Mouse (Mus musculus) limb, embryonic 15.5 days (tissue): Measurements from ENCODE around the gene Egfem1. TPM values are rescaled to one million over a fixed set of nuclear protein-coding genes. Genes with fewer than 3 reads are reported as not detected.

Experiments used
- ATAC-seq: fragments of 200-750 bp; cut with Nextera tagmentation; 2 replicates; pipeline ENCODE4 v1.8.0; 2017; ENCODE audit warnings: low read depth, moderate TSS enrichment; ENCODE audit not compliant: insufficient number of reproducible peaks, low FRiP score, low TSS enrichment
- H3K27ac ChIP-seq: fragments of 300-500 bp; sonication (generic); 2 replicates; pipeline ENCODE4 v1.5.1; 2015; ENCODE audit warnings: moderate library complexity, mild to moderate bottlenecking, inconsistent platforms
- H3K27me3 ChIP-seq: fragments of 300-500 bp; sonication (generic); 2 replicates; pipeline ENCODE4 v1.6.1; 2015; ENCODE audit warnings: inconsistent platforms
- H3K36me3 ChIP-seq: fragments of 300-500 bp; sonication (generic); 2 replicates; pipeline ENCODE4 v1.6.1; 2015; ENCODE audit warnings: inconsistent platforms
- H3K4me1 ChIP-seq: fragments of 300-500 bp; sonication (generic); 2 replicates; pipeline ENCODE4 v1.6.1; 2015; ENCODE audit warnings: inconsistent platforms
- H3K4me2 ChIP-seq: fragments of 300-500 bp; sonication (generic); 2 replicates; pipeline ENCODE4 v1.6.1; 2015; ENCODE audit warnings: mild to moderate bottlenecking, inconsistent platforms
- H3K4me3 ChIP-seq: fragments of 300-500 bp; sonication (generic); 2 replicates; pipeline ENCODE4 v1.5.1; 2015; ENCODE audit warnings: mild to moderate bottlenecking, inconsistent platforms
- H3K9ac ChIP-seq: fragments of 300-500 bp; sonication (generic); 2 replicates; pipeline ENCODE4 v1.6.1; 2015; ENCODE audit warnings: inconsistent platforms
- H3K9me3 ChIP-seq: fragments of 300-500 bp; sonication (generic); 2 replicates; pipeline ENCODE4 v1.6.1; 2016; ENCODE audit warnings: inconsistent platforms
- WGBS: fragments of 180-500 bp; shearing (Covaris S2); methylation state at CpG from one replicate; pipeline ENCODE4 v1.1.7; 2015; 5-methylcytosine and 5-hydroxymethylcytosine counted together
- polyA plus RNA-seq: library from polyadenylated mRNA; unstranded; fragments of >200 nt; fragmentation: Nextera tagmentation; extraction: Ambion mirVana; gene quantifications from 2 replicates; pipeline ENCODE4 v1.2.1, GENCODE M21; 2015

The Egfem1 gene
- polyA plus RNA-seq, 1 experiment from 2014 or later, result 6.1 TPM

DNA sequence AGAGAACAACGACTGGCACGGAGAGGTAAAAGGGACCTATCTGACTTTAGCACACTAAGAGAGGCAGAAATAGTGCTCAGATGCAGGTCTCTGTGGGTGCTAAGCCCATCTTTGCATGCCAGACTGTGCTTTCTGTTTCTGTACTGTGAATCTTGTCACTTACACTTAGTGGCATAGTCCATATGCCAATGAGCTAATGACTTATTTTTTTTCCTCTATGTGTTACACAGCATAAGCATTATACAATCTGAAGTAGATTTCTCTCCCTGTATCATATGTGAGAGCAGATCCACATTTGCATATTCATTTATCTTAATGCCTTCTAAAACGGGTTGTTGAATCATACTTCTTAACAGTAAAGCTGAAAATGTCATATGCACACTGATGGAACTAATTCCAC is 317.2 kb downstream of the Egfem1 start:
- ATAC-seq, result no peak

GRCm38 (mm10) chr3:29421634-29422033 is 339.8 kb downstream of the Egfem1 start:
- Histone ChIP-seq H3K36me3 (no peaks in the 10 kb centered on the region), H3K27me3 (no peaks in the 10 kb centered on the region), H3K9ac (no peak overlapping the region), H3K4me2 (no peak overlapping the region), H3K9me3 (no peaks in the 10 kb centered on the region), H3K27ac (no peak overlapping the region), H3K4me1 (no peaks in the 10 kb centered on the region), H3K4me3 (no peak overlapping the region)
- WGBS, result 91% methylated on average over 2 of the region's 2 CpGs
- ATAC-seq, result no peak

More for the DNA sequence above, 317.2 kb downstream of the Egfem1 start:
- Histone ChIP-seq H3K9me3 (no peaks in the 10 kb centered on the region), H3K4me2 (no peak overlapping the region), H3K36me3 (no peaks in the 10 kb centered on the region), H3K4me3 (no peak overlapping the region), H3K9ac (no peak overlapping the region), H3K4me1 (no peaks in the 10 kb centered on the region), H3K27ac (no peak overlapping the region), H3K27me3 (no peaks in the 10 kb centered on the region)
- WGBS, result 79% methylated on average over 3 of the region's 3 CpGs

DNA sequence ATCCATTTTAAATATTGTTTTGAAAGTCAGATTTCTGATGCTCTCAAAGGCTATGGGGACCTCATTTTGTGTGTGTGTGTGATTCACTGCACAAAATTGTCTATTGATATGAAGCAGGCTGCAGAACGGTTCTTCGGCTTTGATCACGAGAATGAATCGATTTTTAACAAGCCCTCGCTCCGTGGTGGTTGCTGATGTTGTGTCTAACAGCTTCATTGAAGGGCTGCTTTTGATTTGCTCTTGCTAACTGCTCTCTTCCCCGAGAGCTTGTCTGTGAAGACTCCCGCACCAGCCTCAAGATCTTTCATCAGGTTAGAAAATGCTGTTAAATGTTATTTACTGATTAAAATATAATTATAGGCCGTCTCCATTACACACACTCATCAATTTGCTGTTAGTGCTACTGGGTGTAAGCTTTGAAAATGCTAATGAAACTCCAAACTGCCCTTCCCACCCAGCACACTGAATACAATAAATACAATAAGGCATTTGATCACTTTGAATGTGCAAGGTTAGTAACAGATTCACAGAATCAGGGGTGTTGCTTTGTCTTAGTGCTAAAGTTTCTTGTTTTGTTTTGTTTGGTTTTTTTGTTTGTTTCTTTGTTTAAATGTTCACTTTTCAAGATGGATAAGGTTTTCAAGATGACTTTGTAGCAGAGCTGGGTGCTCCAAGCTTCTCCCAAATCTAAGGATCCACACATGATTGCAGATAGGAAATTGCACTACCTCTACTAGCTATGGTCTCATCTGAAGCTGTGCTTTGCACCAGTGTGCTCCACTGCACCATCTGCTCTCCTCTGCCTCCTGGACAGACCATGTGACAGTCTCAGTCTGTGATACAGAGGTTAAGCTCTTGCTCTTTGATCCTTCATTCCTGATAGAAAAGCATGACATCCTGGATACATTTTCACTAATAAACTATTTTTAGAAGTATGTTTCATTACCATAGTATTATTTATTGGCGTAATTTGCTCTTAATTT is 350.6 kb downstream of the Egfem1 start:
- no peak for ATAC-seq
- Histone ChIP-seq H3K4me2 (no peak overlapping the region), H3K4me1 (no peaks in the 10 kb centered on the region), H3K27ac (no peak overlapping the region), H3K9ac (no peak overlapping the region), H3K27me3 (no peaks in the 10 kb centered on the region), H3K9me3 (no peaks in the 10 kb centered on the region), H3K4me3 (no peak overlapping the region), H3K36me3 (no peaks in the 10 kb centered on the region)
- 39% methylated on average over 10 of the region's 10 CpGs for WGBS

GRCm38 (mm10) chr3:29443024-29443423 is 361.2 kb downstream of the Egfem1 start:
- Histone ChIP-seq H3K4me3 (no peak overlapping the region), H3K9me3 (no peaks in the 10 kb centered on the region), H3K36me3 (no peaks in the 10 kb centered on the region), H3K9ac (no peak overlapping the region), H3K4me1 (0 out of 2 replicates have a peak, but pooled peaks cover 5% of the 10 kb centered on the region), H3K27ac (no peak overlapping the region), H3K4me2 (no peak overlapping the region), H3K27me3 (no peaks in the 10 kb centered on the region)
- WGBS, result 83% methylated on average over 6 of the region's 6 CpGs
- no peak for ATAC-seq

DNA sequence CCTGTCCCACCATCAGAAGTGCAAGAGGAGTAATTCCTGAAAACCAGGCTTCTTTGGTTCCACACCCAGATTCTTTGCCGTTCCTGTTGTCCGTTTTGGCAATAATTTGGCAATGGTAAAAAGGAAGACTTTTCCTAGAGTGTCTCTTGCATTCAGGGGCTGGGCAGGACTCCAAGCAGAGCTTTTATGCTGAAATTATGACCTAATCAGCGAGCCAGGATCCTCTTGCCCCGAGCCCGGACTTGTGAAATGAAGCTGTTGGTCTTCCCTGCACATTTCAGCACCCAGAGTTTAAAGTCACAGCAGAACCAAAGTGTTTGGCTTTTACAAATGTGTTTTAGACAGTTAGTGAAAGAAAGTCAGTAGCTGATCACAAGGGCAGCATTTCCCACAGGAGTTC is 362.8 kb downstream of the Egfem1 start:
- Histone ChIP-seq H3K27ac (no peak overlapping the region), H3K4me2 (no peak overlapping the region), H3K36me3 (no peaks in the 10 kb centered on the region), H3K9me3 (no peaks in the 10 kb centered on the region), H3K27me3 (no peaks in the 10 kb centered on the region), H3K9ac (no peak overlapping the region), H3K4me3 (no peak overlapping the region), H3K4me1 (0 out of 2 replicates have a peak, but pooled peaks cover 5% of the 10 kb centered on the region)
- ATAC-seq, result no peak
- WGBS, result 26% methylated on average over 5 of the region's 5 CpGs

GRCm38 (mm10) chr3:29446081-29446480 is 364.3 kb downstream of the Egfem1 start:
- Histone ChIP-seq H3K4me1 (0 out of 2 replicates have a peak, but pooled peaks cover 5% of the 10 kb centered on the region), H3K27ac (no peak overlapping the region), H3K9me3 (no peaks in the 10 kb centered on the region), H3K4me2 (no peak overlapping the region), H3K27me3 (no peaks in the 10 kb centered on the region), H3K4me3 (no peak overlapping the region), H3K36me3 (no peaks in the 10 kb centered on the region), H3K9ac (no peak overlapping the region)
- WGBS, result 28% methylated on average over 3 of the region's 3 CpGs
- no peak for ATAC-seq

- no peaks in the 10 kb centered on the region for H3K36me3 ChIP-seq
- H3K27me3 ChIP-seq, result no peaks in the 10 kb centered on the region
- no peak overlapping the region for H3K9ac ChIP-seq
- no peaks in the 10 kb centered on the region for H3K9me3 ChIP-seq
- 67% methylated on average over 5 of the region's 5 CpGs for WGBS
- 0 out of 2 replicates have a peak, but pooled peaks cover 5% of the 10 kb centered on the region for H3K4me1 ChIP-seq
- no peak overlapping the region for H3K27ac ChIP-seq
- no peak for ATAC-seq
- H3K4me3 ChIP-seq, result no peak overlapping the region
- H3K4me2 ChIP-seq, result no peak overlapping the region
Observed at GRCm38 (mm10) chr3:29448829-29449406, 367.1 kb downstream of the Egfem1 start.

DNA sequence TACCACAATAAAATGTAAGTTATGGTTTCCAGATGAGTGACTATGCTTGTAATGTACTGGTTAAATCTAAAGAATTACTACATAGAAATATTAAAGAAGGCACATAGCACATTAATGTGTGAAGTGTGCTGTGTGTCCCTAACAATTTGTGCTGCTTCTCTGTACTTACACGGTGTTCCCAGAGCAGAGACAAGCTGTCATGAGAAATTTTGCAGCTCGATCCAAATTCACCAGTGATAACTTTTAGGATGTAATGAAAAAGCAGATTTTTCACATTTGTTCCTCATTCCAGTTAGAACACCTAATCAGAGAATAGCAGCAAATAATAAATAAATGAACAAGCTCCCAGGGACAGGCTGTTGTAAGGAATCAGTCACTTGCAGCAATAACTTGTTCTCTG is 416.4 kb downstream of the Egfem1 start:
- Histone ChIP-seq H3K9me3 (no peaks in the 10 kb centered on the region), H3K4me1 (no peaks in the 10 kb centered on the region), H3K36me3 (no peaks in the 10 kb centered on the region), H3K27me3 (no peaks in the 10 kb centered on the region), H3K4me3 (no peak overlapping the region), H3K27ac (no peak overlapping the region), H3K9ac (no peak overlapping the region), H3K4me2 (no peak overlapping the region)
- no peak for ATAC-seq
- WGBS, result 41% methylated on average over 2 of the region's 2 CpGs

DNA sequence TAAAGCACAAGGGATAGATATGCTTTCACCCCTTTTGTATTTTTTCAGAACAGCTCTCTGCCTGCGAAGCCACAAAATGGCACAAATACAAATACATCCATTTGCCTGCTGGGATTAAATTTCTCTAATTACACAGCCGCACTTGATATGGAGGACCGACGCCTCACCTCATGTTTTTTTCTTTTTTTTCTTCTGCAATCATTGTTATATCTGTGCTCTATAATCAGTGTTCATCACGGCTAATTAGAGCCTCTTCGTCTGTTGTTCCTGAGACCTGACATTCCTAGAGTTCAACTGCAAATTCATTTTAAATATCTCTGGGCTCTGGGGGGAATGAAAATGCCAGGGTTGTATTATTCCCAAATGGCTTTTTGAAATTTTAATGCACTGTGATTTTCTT is 417.4 kb downstream of the Egfem1 start:
- Histone ChIP-seq H3K4me3 (no peak overlapping the region), H3K27me3 (no peaks in the 10 kb centered on the region), H3K9me3 (no peaks in the 10 kb centered on the region), H3K27ac (no peak overlapping the region), H3K36me3 (no peaks in the 10 kb centered on the region), H3K4me1 (no peaks in the 10 kb centered on the region), H3K9ac (no peak overlapping the region), H3K4me2 (no peak overlapping the region)
- WGBS, result 77% methylated on average over 6 of the region's 6 CpGs
- ATAC-seq, result no peak

GRCm38 (mm10) chr3:29525298-29525962 is 443.6 kb downstream of the Egfem1 start:
- Histone ChIP-seq H3K4me3 (no peak overlapping the region), H3K9me3 (no peaks in the 10 kb centered on the region), H3K36me3 (no peaks in the 10 kb centered on the region), H3K27ac (no peak overlapping the region), H3K4me1 (no peaks in the 10 kb centered on the region), H3K9ac (no peak overlapping the region), H3K27me3 (no peaks in the 10 kb centered on the region), H3K4me2 (no peak overlapping the region)
- WGBS, result 75% methylated on average over 11 of the region's 11 CpGs
- no peak for ATAC-seq

DNA sequence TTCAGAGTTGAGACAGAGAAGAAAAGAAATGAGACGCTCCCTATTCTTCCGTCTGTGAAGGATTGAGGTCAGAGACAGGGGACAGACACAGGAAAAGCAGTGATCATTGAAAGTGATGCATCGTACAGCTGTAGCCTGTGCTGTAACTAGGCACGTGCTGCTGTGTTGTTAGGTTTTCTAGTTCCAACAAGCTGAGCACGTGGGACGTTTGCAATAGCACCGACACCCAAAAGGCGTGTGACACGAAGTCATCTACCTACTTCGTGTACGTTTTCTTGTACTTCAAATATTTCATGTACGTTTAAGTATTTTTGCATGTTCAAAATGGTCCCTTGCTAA is 444.1 kb downstream of the Egfem1 start:
- no peak overlapping the region for H3K27ac ChIP-seq
- no peak overlapping the region for H3K9ac ChIP-seq
- H3K4me2 ChIP-seq, result no peak overlapping the region
- WGBS, result 85% methylated on average over 12 of the region's 12 CpGs
- H3K4me3 ChIP-seq, result no peak overlapping the region
- no peaks in the 10 kb centered on the region for H3K36me3 ChIP-seq
- no peaks in the 10 kb centered on the region for H3K27me3 ChIP-seq
- no peak for ATAC-seq
- no peaks in the 10 kb centered on the region for H3K9me3 ChIP-seq
- H3K4me1 ChIP-seq, result no peaks in the 10 kb centered on the region

GRCm38 (mm10) chr3:29539211-29539610 is 457.4 kb downstream of the Egfem1 start:
- Histone ChIP-seq H3K36me3 (no peaks in the 10 kb centered on the region), H3K27me3 (no peaks in the 10 kb centered on the region), H3K27ac (no peak overlapping the region), H3K4me1 (no peaks in the 10 kb centered on the region), H3K4me2 (no peak overlapping the region), H3K9ac (no peak overlapping the region), H3K4me3 (no peak overlapping the region), H3K9me3 (no peaks in the 10 kb centered on the region)
- no peak for ATAC-seq
- WGBS, result 90% methylated on average over 2 of the region's 2 CpGs
